Mouse (Mus musculus) thymus, postnatal 0 days (tissue): ENCODE measurements around the gene Prmt8. TPM values are rescaled to one million over a fixed set of nuclear protein-coding genes. Genes with fewer than 3 reads are reported as not detected.

Experiments
- DNase-seq: peaks from one replicate; pipeline ENCODE4 v3.0.0-alpha.2; 2015; ENCODE audit warnings: low spot score
- microRNA-seq: library from miRNA; unstranded; fragments of <30 nt; microRNA quantifications from one replicate; pipeline ENCODE4, GENCODE M21; 2016; ENCODE audit warnings: borderline number of aligned reads
- polyA plus RNA-seq: library from polyadenylated mRNA; unstranded; fragments of >200 nt; fragmentation: Nextera tagmentation; extraction: Ambion mirVana; gene quantifications from 2 replicates; pipeline ENCODE4 v1.2.1, GENCODE M21; 2015

The Prmt8 gene
- polyA plus RNA-seq, 1 experiment from 2014 or later: not detected

DNA sequence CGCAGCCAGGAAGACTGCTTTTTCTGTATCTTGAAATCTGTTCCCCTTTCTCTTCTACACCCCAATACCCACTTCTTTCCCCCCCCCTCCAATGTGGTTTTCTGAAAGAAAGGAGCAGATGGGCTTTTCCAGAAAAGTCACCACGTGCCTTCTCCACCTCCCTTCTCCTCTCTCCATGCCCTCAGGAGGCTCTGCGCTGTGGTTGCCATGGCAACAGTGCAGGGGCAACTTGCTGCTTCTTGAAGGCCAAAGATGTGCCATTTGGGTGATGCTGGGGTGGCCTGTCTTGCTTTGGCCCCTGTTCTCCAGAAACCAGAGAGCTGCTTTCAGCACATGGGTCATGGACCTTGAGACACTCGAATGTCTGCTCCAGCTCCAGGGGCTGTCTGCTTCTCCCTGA, 100.0 kb downstream of the Prmt8 start:
- no peak for DNase-seq

DNA sequence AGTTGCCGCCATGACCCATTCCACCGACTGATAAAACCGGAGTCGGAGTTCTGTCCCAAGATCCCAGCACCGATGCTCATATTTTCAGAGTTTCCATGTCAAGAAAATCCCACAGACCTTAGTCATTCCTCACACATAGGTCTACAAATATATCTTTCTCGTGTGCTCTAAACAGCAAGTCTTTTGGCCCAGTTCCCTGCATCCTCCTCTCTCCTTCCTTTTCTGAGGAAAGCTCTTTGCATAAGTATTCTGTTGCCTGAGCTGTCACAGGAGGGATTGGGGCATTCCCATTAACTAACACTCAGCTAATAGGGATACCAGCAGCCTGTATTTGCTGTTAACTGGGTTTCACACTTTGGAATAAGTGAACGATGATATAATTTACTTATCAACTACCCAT, 106.0 kb downstream of the Prmt8 start:
- no peak for DNase-seq

DNA sequence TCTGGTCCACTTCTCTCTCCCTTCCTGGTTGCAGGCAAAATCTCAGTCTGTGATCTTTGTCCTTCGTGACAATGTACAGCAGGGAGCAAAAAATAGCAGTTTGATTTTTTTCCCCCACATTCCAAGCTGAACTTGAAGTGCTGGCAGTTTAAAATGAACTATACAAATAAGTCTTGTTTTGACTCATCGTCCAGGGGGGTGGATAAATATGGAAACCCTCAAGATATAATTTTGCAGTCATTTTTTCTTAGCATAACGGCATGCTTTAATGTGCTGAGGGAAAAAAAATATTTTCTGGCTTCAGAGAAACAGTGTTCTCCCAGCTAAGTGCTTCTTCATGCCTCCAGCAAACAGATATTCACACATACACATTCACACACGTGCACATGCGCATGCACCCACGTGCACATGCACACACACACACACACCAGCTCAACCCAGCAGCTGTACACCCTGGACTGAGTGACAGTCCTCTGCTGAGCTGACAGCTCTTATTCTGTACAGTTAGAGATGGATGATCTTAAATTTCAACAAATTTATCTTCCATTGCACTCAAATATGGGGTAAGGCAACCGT, 107.5 kb downstream of the Prmt8 start:
- DNase-seq: no peak

DNA sequence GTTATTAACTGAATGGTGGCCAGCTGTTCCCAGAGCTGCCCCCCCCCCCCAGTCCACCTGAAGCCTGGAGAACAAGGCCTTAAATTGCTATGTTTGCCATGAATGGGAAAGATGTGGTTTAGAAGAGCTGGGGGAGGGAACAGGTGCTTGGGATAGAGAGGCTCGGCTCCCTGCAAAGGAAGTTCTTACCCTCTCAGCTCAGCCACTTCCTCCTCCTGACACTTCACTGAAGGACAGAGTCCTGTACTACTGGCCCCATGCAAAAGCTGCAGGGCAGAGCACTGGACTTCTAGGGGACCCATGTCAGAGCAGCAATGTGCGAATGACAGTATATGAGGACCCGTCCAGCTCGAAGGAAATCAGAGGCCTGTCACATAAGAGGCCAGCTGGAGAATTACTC, 109.3 kb downstream of the Prmt8 start:
- DNase-seq: no peak

DNA sequence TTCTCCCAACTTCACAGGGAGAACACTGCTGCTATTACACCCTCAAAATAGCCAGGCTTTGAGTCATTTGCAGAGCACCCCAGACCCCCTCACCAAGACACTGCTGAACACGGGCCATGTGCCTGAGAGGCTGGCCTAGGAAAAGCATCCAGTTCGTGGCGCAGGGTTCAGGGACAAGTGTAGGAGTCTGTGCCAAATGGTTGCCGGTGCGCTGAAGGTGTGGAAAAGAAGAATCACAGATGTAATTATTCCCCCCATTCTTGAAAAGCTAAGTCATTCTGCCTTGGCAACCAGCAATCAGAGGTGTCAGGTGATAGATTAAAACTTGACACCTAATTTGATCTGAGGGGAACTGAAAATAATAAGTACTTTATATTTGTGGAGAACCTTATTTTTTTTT, 109.8 kb downstream of the Prmt8 start:
- DNase-seq: no peak

DNA sequence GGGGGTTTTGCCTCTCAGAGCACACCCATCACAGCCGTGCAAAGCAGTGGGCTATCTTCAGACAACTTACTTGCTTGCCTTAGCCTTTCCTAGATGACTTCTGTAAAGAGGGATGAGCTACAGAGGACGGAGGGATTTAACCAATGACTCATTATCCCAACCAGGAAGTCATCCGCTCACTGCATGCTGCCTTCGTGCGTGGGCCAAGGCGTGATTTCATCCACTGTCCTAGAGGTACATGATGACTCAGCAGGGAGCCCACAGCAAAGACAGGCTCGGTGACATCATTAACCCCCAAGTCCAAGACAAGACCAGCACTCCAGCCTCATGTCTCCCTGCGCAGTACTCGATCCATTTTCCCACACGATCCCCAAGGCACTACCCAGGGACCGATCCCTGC, 112.1 kb downstream of the Prmt8 start:
- no peak for DNase-seq

DNA sequence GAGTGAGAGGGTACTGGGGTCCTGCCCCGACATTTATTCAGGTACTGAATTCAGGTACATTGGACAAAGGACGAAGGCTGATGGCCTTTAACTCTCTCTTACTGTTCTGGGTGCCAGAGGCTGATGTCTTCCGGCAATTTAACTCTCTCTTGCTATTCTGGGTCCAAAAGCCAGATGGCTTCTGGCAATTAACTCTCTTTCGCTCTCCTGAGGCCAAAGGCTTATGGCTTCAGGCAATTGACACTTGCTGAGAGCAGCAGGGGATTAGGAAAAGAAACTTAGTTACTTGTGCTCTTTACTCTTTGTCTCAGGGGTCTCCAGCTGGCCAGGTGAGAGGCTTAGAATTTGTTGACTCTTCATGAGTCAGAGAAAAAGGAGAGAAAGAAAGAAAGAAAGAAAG, 113.3 kb downstream of the Prmt8 start:
- DNase-seq: no peak

DNA sequence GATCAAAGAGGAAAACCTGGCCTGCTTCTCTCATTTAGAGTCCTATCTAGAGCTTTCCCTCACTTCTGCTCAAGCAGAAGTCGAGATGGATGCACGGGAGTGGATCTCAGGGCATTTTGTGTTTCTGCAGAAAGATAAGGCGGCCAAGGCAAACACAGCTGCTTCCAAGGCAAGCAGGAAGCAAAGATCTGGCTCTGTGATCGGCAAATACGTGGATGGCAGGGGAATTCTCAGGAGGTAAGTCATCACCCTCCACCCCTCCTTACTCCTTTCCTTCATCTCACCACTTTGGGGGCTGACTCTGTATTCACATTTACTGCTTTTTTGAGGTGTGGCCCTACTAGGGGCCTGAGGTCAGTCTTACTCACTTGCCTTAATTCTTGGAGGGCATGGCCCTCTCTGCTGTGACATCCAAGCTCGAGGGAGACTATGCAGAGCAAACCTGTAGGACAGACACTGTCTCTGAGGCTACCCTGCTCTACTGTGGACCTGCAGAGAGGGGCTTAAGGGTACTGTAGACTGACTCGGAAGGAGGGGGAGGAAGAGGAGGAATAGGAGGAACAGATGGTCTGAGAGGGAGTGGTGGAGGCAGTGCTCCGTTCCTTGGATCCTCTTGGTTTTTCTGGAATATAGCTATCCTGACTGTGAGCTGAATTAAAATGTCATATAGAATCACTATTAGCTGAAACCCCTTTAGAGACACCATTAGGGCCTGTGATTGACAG, 128.0 kb downstream of the Prmt8 start:
- no peak for DNase-seq

Small RNA genes within 50 kb of the gene (microRNA-seq; reads per million reads assigned to microRNA genes)
- gene Mir7233: not detected

Other genes starting within 250 kb of the Prmt8 start
- 2.0 and 2.7 TPM in 2 replicates for gene Cracr2a, start 208.1 kb downstream of the Prmt8 start, polyA plus RNA-seq
- 0.62 and 1.3 TPM in 2 replicates for gene Tspan11, start 118.1 kb upstream of the Prmt8 start, polyA plus RNA-seq